Mouse (Mus musculus) spleen, adult 12 weeks (tissue): ENCODE data around the gene Msantd1.
"Not testable (repeated sequence)": the region's sequence is repeated elsewhere in the genome, so short reads cannot be mapped to it uniquely, and the experiment has no call there.

Experiments used
- DNase-seq: peaks from one replicate; pipeline ENCODE4 v3.0.0; 2022; ENCODE audit warnings: low spot score

Gene Msantd1

GRCm38 (mm10) chr5:34907910-34908725 lies at the start of gene Msantd1:
Gene Msantd1, plus strand, starts transcription at chr5:34908012.
- no peak for DNase-seq

- no peak for DNase-seq
Observed at GRCm38 (mm10) chr5:34865367-34865766, 42.4 kb upstream of the Msantd1 start.

- not testable (repeated sequence) for DNase-seq
Observed at GRCm38 (mm10) chr5:34880307-34880706, 27.5 kb upstream of the Msantd1 start.

- no peak for DNase-seq
Observed at GRCm38 (mm10) chr5:34881023-34881422, 26.8 kb upstream of the Msantd1 start.

GRCm38 (mm10) chr5:34885250-34885649 lies 22.6 kb upstream of the Msantd1 start:
- no peak for DNase-seq

- DNase-seq: no peak
Observed at GRCm38 (mm10) chr5:34889252-34889651, 18.6 kb upstream of the Msantd1 start.

- peak; percentile 45 for DNase-seq
Observed at GRCm38 (mm10) chr5:34896697-34897453, 10.9 kb upstream of the Msantd1 start.

GRCm38 (mm10) chr5:34899787-34900469 lies 7.9 kb upstream of the Msantd1 start:
- DNase-seq: no peak

- DNase-seq: no peak
Observed at GRCm38 (mm10) chr5:34902371-34902770, 5.4 kb upstream of the Msantd1 start.

GRCm38 (mm10) chr5:34902811-34903385 lies 4.9 kb upstream of the Msantd1 start:
- no peak for DNase-seq

- no peak for DNase-seq
Observed at GRCm38 (mm10) chr5:34904412-34904811, 3.4 kb upstream of the Msantd1 start.

GRCm38 (mm10) chr5:34907230-34907629 lies 582 bp upstream of the Msantd1 start:
- DNase-seq: no peak

- DNase-seq: no peak
Observed at GRCm38 (mm10) chr5:34908726-34909633, 1.2 kb downstream of the Msantd1 start.

GRCm38 (mm10) chr5:34909634-34910503 lies 2.1 kb downstream of the Msantd1 start:
- DNase-seq: peak; percentile 36

- peak; percentile 38 for DNase-seq
Observed at GRCm38 (mm10) chr5:34910504-34910815, 2.6 kb downstream of the Msantd1 start.

GRCm38 (mm10) chr5:34915801-34916200 lies 8.0 kb downstream of the Msantd1 start:
- peak; percentile 61 for DNase-seq

- DNase-seq: no peak
Observed at GRCm38 (mm10) chr5:34917234-34917655, 9.4 kb downstream of the Msantd1 start.

GRCm38 (mm10) chr5:34918785-34919184 lies 11.0 kb downstream of the Msantd1 start:
- DNase-seq: no peak

- DNase-seq: no peak
Observed at GRCm38 (mm10) chr5:34922531-34922930, 14.7 kb downstream of the Msantd1 start.

GRCm38 (mm10) chr5:34923920-34924319 lies 16.1 kb downstream of the Msantd1 start:
- peak; percentile 42 for DNase-seq
